Mouse (Mus musculus): Measurements from ENCODE around the gene Aebp1. TPM values are rescaled to one million over a fixed set of nuclear protein-coding genes. Genes with fewer than 3 reads are reported as not detected.

Aebp1 gene
- total and polyA plus RNA-seq, 2 experiments from 2014 or later = 14.9 to 19.8 TPM

DNA sequence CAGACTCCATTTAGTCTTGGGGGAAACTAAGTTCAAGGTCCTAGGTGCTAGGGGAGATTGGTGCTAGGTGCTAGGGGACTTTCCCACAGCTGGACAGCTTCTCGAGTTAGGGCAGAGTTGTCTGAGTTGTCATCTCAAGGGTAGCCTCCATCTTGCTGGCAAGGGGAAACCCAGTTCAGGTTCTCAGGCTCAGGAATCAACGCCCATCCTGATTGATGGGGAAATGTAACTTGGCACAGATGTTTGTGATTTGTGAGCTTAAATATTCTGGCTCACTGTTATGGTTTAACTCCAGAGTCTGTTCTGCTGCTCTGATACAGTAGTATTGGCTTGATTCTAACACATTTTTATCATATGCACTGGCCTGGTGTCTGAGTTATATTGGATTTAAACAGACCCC lies 56.4 kb downstream of the Aebp1 start:
- H3K4me3 ChIP-seq (ENCODE audit: low read depth, low read length) = no peak overlapping the region
- H3K27me3 ChIP-seq (ENCODE audit: insufficient read depth, low read length) = no peaks in the 10 kb centered on the region
- TF ChIP-seq CTCF (IDR thresholded peaks at IDR 0.05; ENCODE audit: low read depth) = no peak
- no peaks in the 10 kb centered on the region for H3K36me3 ChIP-seq (ENCODE audit: insufficient read depth)
- H3K9me3 ChIP-seq (ENCODE audit: low read length) = no peaks in the 10 kb centered on the region
- no peak overlapping the region for H3K9ac ChIP-seq
- H3K27ac ChIP-seq (ENCODE audit: low read depth, low read length) = no peak overlapping the region
- no peaks in the 10 kb centered on the region for H3K4me1 ChIP-seq (ENCODE audit: insufficient read depth)
- 69% methylated on average over 2 of the region's 2 CpGs for WGBS
- DNase-seq (no peak), ATAC-seq (no peak)
- H3K4me2 ChIP-seq (ENCODE audit: low read depth) = no peak overlapping the region

DNA sequence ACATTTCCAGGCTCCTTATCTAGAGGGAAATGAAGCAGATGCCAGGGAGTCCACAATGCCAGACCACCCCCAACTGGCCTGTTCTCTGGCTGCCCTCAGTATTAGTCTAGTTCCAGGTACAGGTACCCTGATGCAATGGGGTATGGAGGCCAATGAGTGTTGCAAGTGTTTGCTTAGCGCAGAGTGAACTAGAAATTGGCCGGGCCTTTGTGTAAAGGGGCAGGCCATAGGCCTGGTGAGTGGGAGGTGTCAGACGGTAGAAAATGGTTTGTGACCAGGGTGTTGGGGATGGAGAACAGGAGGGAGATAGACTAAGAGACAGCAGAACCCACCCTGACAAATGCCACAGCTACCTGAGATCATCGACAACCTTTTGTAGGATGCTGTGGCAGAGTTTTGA lies 57.9 kb downstream of the Aebp1 start:
- DNase-seq = no peak
- ATAC-seq = no peak
- no peak for TF ChIP-seq CTCF (IDR thresholded peaks at IDR 0.05; ENCODE audit: low read depth)
- H3K4me3 ChIP-seq (ENCODE audit: low read depth, low read length) = no peak overlapping the region
- H3K9ac ChIP-seq = no peak overlapping the region
- WGBS = 93% methylated on average over 4 of the region's 4 CpGs
- H3K4me1 ChIP-seq (ENCODE audit: insufficient read depth) = no peaks in the 10 kb centered on the region
- no peak overlapping the region for H3K4me2 ChIP-seq (ENCODE audit: low read depth)
- no peak overlapping the region for H3K27ac ChIP-seq (ENCODE audit: low read depth, low read length)
- no peaks in the 10 kb centered on the region for H3K27me3 ChIP-seq (ENCODE audit: insufficient read depth, low read length)
- no peaks in the 10 kb centered on the region for H3K36me3 ChIP-seq (ENCODE audit: insufficient read depth)
- H3K9me3 ChIP-seq (ENCODE audit: low read length) = no peaks in the 10 kb centered on the region

DNA sequence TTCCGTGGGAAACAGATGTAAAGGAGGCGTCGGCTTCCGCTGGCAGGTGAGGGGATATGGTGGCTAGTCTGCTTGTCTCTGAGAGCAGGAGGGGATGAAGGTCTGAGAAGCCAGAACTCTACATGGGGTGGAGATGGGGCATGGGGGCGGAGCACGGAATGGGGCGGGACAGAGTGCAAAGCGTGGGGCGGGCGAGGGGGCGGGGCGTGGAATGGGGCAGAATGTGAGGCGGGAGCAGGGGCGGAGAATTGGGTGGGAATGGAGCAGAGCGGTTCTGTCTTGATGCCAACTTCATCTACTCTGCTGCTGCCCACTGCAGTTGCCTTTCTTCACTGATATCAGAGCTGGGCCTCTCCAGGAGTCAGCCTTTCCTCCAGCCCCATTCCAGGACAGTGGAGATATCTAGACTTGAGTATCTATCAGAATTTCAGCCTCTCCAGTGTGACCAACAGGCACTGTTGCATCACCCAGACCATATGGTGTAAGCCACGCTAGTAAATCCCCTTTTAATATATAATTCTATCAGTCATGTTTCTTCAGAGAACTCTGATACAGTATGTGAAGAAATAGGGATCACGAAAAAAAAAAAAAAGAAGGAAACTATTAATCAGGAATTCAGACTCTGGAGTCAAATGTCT lies 58.7 kb downstream of the Aebp1 start:
- 51% methylated on average over 17 of the region's 17 CpGs for WGBS
- H3K4me3 ChIP-seq (ENCODE audit: low read depth, low read length) = no peak overlapping the region
- H3K27me3 ChIP-seq (ENCODE audit: insufficient read depth, low read length) = no peaks in the 10 kb centered on the region
- no peak overlapping the region for H3K9ac ChIP-seq
- H3K4me2 ChIP-seq (ENCODE audit: low read depth) = no peak overlapping the region
- TF ChIP-seq CTCF (IDR thresholded peaks at IDR 0.05; ENCODE audit: low read depth) = no peak
- ATAC-seq (no peak), DNase-seq (no peak)
- no peak overlapping the region for H3K27ac ChIP-seq (ENCODE audit: low read depth, low read length)
- no peaks in the 10 kb centered on the region for H3K9me3 ChIP-seq (ENCODE audit: low read length)
- H3K4me1 ChIP-seq (ENCODE audit: insufficient read depth) = no peaks in the 10 kb centered on the region
- no peaks in the 10 kb centered on the region for H3K36me3 ChIP-seq (ENCODE audit: insufficient read depth)

Other genes starting within 250 kb of the Aebp1 start
- gene Mrps24, start 146.3 kb upstream of the Aebp1 start, total RNA-seq (2014; rRNA removed) = 83.9 and 90.7 TPM in 2 replicates
- gene Mrps24, start 146.3 kb upstream of the Aebp1 start, polyA plus RNA-seq (2015; fragmentation: Nextera tagmentation; extraction: Ambion mirVana) = 226 and 284 TPM in 2 replicates
- 39.6 and 48.1 TPM in 2 replicates for gene Urgcp, start 99.6 kb upstream of the Aebp1 start, total RNA-seq (2014; rRNA removed)
- gene Urgcp, start 99.6 kb upstream of the Aebp1 start, polyA plus RNA-seq (2015; fragmentation: Nextera tagmentation; extraction: Ambion mirVana) = 28.4 and 33.4 TPM in 2 replicates
- gene Dbnl, start 73.5 kb upstream of the Aebp1 start, total RNA-seq (2014; rRNA removed) = 72.6 and 77.8 TPM in 2 replicates
- 101 and 130 TPM in 2 replicates for gene Dbnl, start 73.5 kb upstream of the Aebp1 start, polyA plus RNA-seq (2015; fragmentation: Nextera tagmentation; extraction: Ambion mirVana)
- gene Pgam2, start 58.2 kb upstream of the Aebp1 start, total RNA-seq (2014; rRNA removed) = 0.38 and 3.5 TPM in 2 replicates
- gene Pgam2, start 58.2 kb upstream of the Aebp1 start, polyA plus RNA-seq (2015; fragmentation: Nextera tagmentation; extraction: Ambion mirVana) = 3.3 and 3.5 TPM in 2 replicates
- gene Polm, start 23.9 kb upstream of the Aebp1 start, total RNA-seq (2014; rRNA removed) = 7.5 and 9.7 TPM in 2 replicates
- gene Polm, start 23.9 kb upstream of the Aebp1 start, polyA plus RNA-seq (2015; fragmentation: Nextera tagmentation; extraction: Ambion mirVana) = 4.6 and 6.0 TPM in 2 replicates
- gene Pold2, start 16.3 kb downstream of the Aebp1 start, total RNA-seq (2014; rRNA removed) = 20.4 and 29.0 TPM in 2 replicates
- gene Pold2, start 16.3 kb downstream of the Aebp1 start, polyA plus RNA-seq (2015; fragmentation: Nextera tagmentation; extraction: Ambion mirVana) = 48.0 and 51.3 TPM in 2 replicates
- gene Myl7, start 36.8 kb downstream of the Aebp1 start, total RNA-seq (2014; rRNA removed) = not detected in 2 replicates
- gene Myl7, start 36.8 kb downstream of the Aebp1 start, polyA plus RNA-seq (2015; fragmentation: Nextera tagmentation; extraction: Ambion mirVana) = not detected in 2 replicates
- 8.6 and 12.9 TPM in 2 replicates for gene Gck, start 88.1 kb downstream of the Aebp1 start, total RNA-seq (2014; rRNA removed)
- 7.1 and 7.2 TPM in 2 replicates for gene Gck, start 88.1 kb downstream of the Aebp1 start, polyA plus RNA-seq (2015; fragmentation: Nextera tagmentation; extraction: Ambion mirVana)
- 181 and 195 TPM in 2 replicates for gene Ykt6, start 93.7 kb downstream of the Aebp1 start, total RNA-seq (2014; rRNA removed)
- gene Ykt6, start 93.7 kb downstream of the Aebp1 start, polyA plus RNA-seq (2015; fragmentation: Nextera tagmentation; extraction: Ambion mirVana) = 101 and 102 TPM in 2 replicates
- 271 and 284 TPM in 2 replicates for gene Camk2b, start 204.4 kb downstream of the Aebp1 start, total RNA-seq (2014; rRNA removed)
- 227 and 280 TPM in 2 replicates for gene Camk2b, start 204.4 kb downstream of the Aebp1 start, polyA plus RNA-seq (2015; fragmentation: Nextera tagmentation; extraction: Ambion mirVana)